ENCODE assay signal across 11 mouse cellular contexts in genomic region chr13:54384518-54384917, GRCm38 (mm10). TPM values are rescaled to one million over a fixed set of nuclear protein-coding genes. Genes with fewer than 3 reads are reported as not detected.
DNase-seq lines count a peak whose midpoint lies in the region; ATAC-seq and TF ChIP-seq lines count a peak whose summit lies in the region.
"Had no signal": no experiment of that assay in that cellular context is flagged by ENCODE, and none has a peak within 500 bp of the region (broad histone marks: within the 10 kb centered on the region; RNA-seq: fewer than 3 reads in every experiment).

No protein-coding gene starts in this region.

- peak overlapping the region; percentile 5; the same call in 1 of the 2 replicates for H3K4me2 ChIP-seq in embryonic facial prominence, embryonic 13.5 days
- H3K4me2 ChIP-seq in kidney, postnatal 0 days (ENCODE audit: low read length): no peak overlapping the region; the same call in 1 of the 2 replicates
- H3K4me2 ChIP-seq in intestine, embryonic 15.5 days (replicated peaks): peak overlapping the region; percentile 35; the same call in 1 of the 2 replicates
- H3K4me2 ChIP-seq: stomach, embryonic 15.5 days had no signal

- peaks cover 11% of the 10 kb centered on the region; the same call in 1 of the 2 replicates for H3K4me1 ChIP-seq in embryonic facial prominence, embryonic 13.5 days
- peaks cover 22% of the 10 kb centered on the region for H3K4me1 ChIP-seq in embryonic facial prominence, embryonic 10.5 days
- peaks cover 7% of the 10 kb centered on the region; the same call in 1 of the 2 replicates for H3K4me1 ChIP-seq in kidney, postnatal 0 days (replicated peaks; ENCODE audit: insufficient read depth, low read length)
- H3K4me1 ChIP-seq in cerebellum, adult 2 months (ENCODE audit: control insufficient read depth, insufficient read depth, low read length): peaks cover 17% of the 10 kb centered on the region
- H3K4me1 ChIP-seq in intestine, embryonic 15.5 days (replicated peaks): peaks cover 9% of the 10 kb centered on the region; the same call in 1 of the 2 replicates

- H3K4me3 ChIP-seq in embryonic facial prominence, embryonic 13.5 days: no peak overlapping the region
- no peak overlapping the region for H3K4me3 ChIP-seq in embryonic facial prominence, embryonic 10.5 days
- H3K4me3 ChIP-seq in kidney, postnatal 0 days (replicated peaks; ENCODE audit: low read depth, low read length): no peak overlapping the region
- peak overlapping the region; percentile 43 for H3K4me3 ChIP-seq in cerebellum, adult 2 months (replicated peaks; ENCODE audit: insufficient read depth, low read depth, low read length)
- H3K4me3 ChIP-seq in intestine, embryonic 15.5 days (replicated peaks): no peak overlapping the region
- H3K4me3 ChIP-seq: gastrocnemius, adult 2 months; stomach, embryonic 15.5 days had no signal

- 0 out of 2 replicates have a peak, but pooled peaks cover 3% of the 10 kb centered on the region for H3K36me3 ChIP-seq in embryonic facial prominence, embryonic 13.5 days
- no peaks in the 10 kb centered on the region; the same call in 1 of the 2 replicates for H3K36me3 ChIP-seq in embryonic facial prominence, embryonic 10.5 days (replicated peaks)
- no peaks in the 10 kb centered on the region for H3K36me3 ChIP-seq in kidney, postnatal 0 days (ENCODE audit: insufficient read depth, low read length)
- H3K36me3 ChIP-seq in intestine, embryonic 15.5 days: no peaks in the 10 kb centered on the region
- H3K36me3 ChIP-seq: stomach, embryonic 15.5 days had no signal

- ATAC-seq in embryonic facial prominence, embryonic 13.5 days (ENCODE audit: insufficient number of reproducible peaks, insufficient read depth, low FRiP score, low TSS enrichment, low read depth): no peak
- ATAC-seq in kidney, postnatal 0 days (replicated peaks; ENCODE audit: low FRiP score, low read depth): peak; percentile 36; the same call in 1 of the 2 replicates
- ATAC-seq in intestine, embryonic 15.5 days: no peak
- no peak for ATAC-seq in erythroblast, adult 5-6 weeks (replicated peaks; ENCODE audit: low FRiP score, poor library complexity, severe bottlenecking)

- H3K9me3 ChIP-seq in embryonic facial prominence, embryonic 13.5 days: no peaks in the 10 kb centered on the region
- H3K9me3 ChIP-seq in embryonic facial prominence, embryonic 10.5 days: no peaks in the 10 kb centered on the region
- H3K9me3 ChIP-seq in kidney, postnatal 0 days (replicated peaks; ENCODE audit: low read length): no peaks in the 10 kb centered on the region
- H3K9me3 ChIP-seq in intestine, embryonic 15.5 days: no peaks in the 10 kb centered on the region
- H3K9me3 ChIP-seq: stomach, embryonic 15.5 days had no signal

- TF ChIP-seq POLR2A in cerebellum, adult 2 months (IDR thresholded peaks at IDR 0.05; ENCODE audit: borderline replicate concordance, insufficient read depth, low read length): no peak

- TF ChIP-seq CTCF in kidney, postnatal 0 days (IDR thresholded peaks at IDR 0.05; ENCODE audit: low read depth): no peak
- TF ChIP-seq CTCF in cerebellum, adult 2 months (IDR thresholded peaks at IDR 0.05; ENCODE audit: borderline replicate concordance, insufficient read depth, low read depth, low read length): no peak

- peaks cover 3% of the 10 kb centered on the region; the same call in 1 of the 2 replicates for H3K27me3 ChIP-seq in embryonic facial prominence, embryonic 13.5 days
- 0 out of 2 replicates have a peak, but pooled peaks cover 4% of the 10 kb centered on the region for H3K27me3 ChIP-seq in embryonic facial prominence, embryonic 10.5 days (replicated peaks; ENCODE audit: low read depth, poor library complexity, severe bottlenecking)
- H3K27me3 ChIP-seq in kidney, postnatal 0 days (ENCODE audit: insufficient read depth, low read length): no peaks in the 10 kb centered on the region
- H3K27me3 ChIP-seq in cerebellum, adult 2 months (ENCODE audit: control insufficient read depth, insufficient read depth, low read length): no peaks in the 10 kb centered on the region
- H3K27me3 ChIP-seq in intestine, embryonic 15.5 days (replicated peaks): no peaks in the 10 kb centered on the region
- H3K27me3 ChIP-seq: stomach, embryonic 15.5 days had no signal

- no peak for DNase-seq in embryonic facial prominence, embryonic 10.5 days (ENCODE audit: low spot score)
- no peak for DNase-seq in kidney, postnatal 0 days (ENCODE audit: low spot score)
- no peak for DNase-seq in kidney, postnatal 36 days
- DNase-seq in cerebellum, adult 2 months: peak; percentile 51
- DNase-seq in embryo, embryonic 10 days (ENCODE audit: low spot score): no peak
- DNase-seq: gastrocnemius, adult 2 months; kidney, adult 9 months had no signal

- WGBS in embryonic facial prominence, embryonic 13.5 days: 26% methylated on average over 5 of the region's 5 CpGs
- 33% methylated on average over 5 of the region's 5 CpGs for WGBS in embryonic facial prominence, embryonic 10.5 days
- WGBS in kidney, postnatal 0 days: 19% methylated on average over 5 of the region's 5 CpGs
- 12% methylated on average over 5 of the region's 5 CpGs for WGBS in cerebellum, adult 2 months
- 18% methylated on average over 5 of the region's 5 CpGs for WGBS in intestine, embryonic 15.5 days

- H3K9ac ChIP-seq in embryonic facial prominence, embryonic 13.5 days: no peak overlapping the region
- H3K9ac ChIP-seq in kidney, postnatal 0 days (ENCODE audit: low read depth, low read length): no peak overlapping the region
- no peak overlapping the region for H3K9ac ChIP-seq in intestine, embryonic 15.5 days
- H3K9ac ChIP-seq: stomach, embryonic 15.5 days had no signal

- no peak overlapping the region for H3K27ac ChIP-seq in embryonic facial prominence, embryonic 13.5 days
- no peak overlapping the region for H3K27ac ChIP-seq in embryonic facial prominence, embryonic 10.5 days (replicated peaks)
- H3K27ac ChIP-seq in kidney, postnatal 0 days: no peak overlapping the region
- 0 out of 2 replicates have a peak overlapping the region, but pooled peaks have one; percentile 26 for H3K27ac ChIP-seq in cerebellum, adult 2 months (ENCODE audit: insufficient read depth, low read length)
- H3K27ac ChIP-seq in intestine, embryonic 15.5 days: no peak overlapping the region
- H3K27ac ChIP-seq: gastrocnemius, adult 2 months; stomach, embryonic 15.5 days had no signal

RNA-seq across cellular contexts. Expression of gene Cplx2, which starts 13.4 kb away (rescaled TPM):
- 7.3 and 7.4 TPM in 2 replicates for polyA plus RNA-seq in embryonic facial prominence, embryonic 13.5 days (2015; fragmentation: Nextera tagmentation; extraction: Ambion mirVana)
- 5.0 and 6.9 TPM in 2 replicates for polyA plus RNA-seq in embryonic facial prominence, embryonic 10.5 days (2016; fragmentation: Nextera tagmentation; extraction: Ambion mirVana)
- 4.0 and 4.5 TPM in 2 replicates for polyA plus RNA-seq in kidney, postnatal 0 days (2015; fragmentation: Nextera tagmentation; extraction: Ambion mirVana)
- 361 and 392 TPM in 2 replicates for polyA plus RNA-seq in cerebellum, adult 2 months (2012; rRNA removed)
- polyA plus RNA-seq in intestine, embryonic 15.5 days (2015; fragmentation: Nextera tagmentation; extraction: Ambion mirVana): 3.2 and 3.4 TPM in 2 replicates
- not detected in 2 replicates for total RNA-seq in erythroblast, adult 5-6 weeks (2015; ENCODE audit: low replicate concordance)
- 0.34 TPM in 1 of 2 replicates, not detected in the other for total RNA-seq in erythroblast, adult 5-6 weeks (2017; ENCODE audit: low replicate concordance)

Comparison
In these comparisons a context has a peak if more than half of its experiments do, and no peak if none do; other contexts are left out.
1. DNase-seq: peak in cerebellum, adult 2 months (2 of 2); none in embryonic facial prominence, embryonic 10.5 days (single experiment), kidney, postnatal 0 days (single experiment), kidney, postnatal 36 days (0 of 2) and embryo, embryonic 10 days (single experiment).
2. RNA of gene Cplx2, which starts 13.4 kb away (polyA plus RNA-seq): 361 to 392 TPM in cerebellum, adult 2 months; 7.3 to 7.4 TPM in embryonic facial prominence, embryonic 13.5 days, 5.0 to 6.9 TPM in embryonic facial prominence, embryonic 10.5 days, 4.0 to 4.5 TPM in kidney, postnatal 0 days and 3.2 to 3.4 TPM in intestine, embryonic 15.5 days; every median in the first group is over 10 times any median in the second.